Mouse (Mus musculus) kidney, embryonic 14.5 days (tissue): ENCODE measurements around the gene Triobp. TPM values are rescaled to one million over a fixed set of nuclear protein-coding genes. Genes with fewer than 3 reads are reported as not detected.

Experiments
- ATAC-seq: fragments of 200-750 bp; cut with Nextera tagmentation; 2 replicates; pipeline ENCODE4 v1.8.0; 2017; ENCODE audit warnings: moderate number of reproducible peaks, mild to moderate bottlenecking, moderate TSS enrichment, moderate library complexity; ENCODE audit not compliant: low FRiP score, low TSS enrichment
- H3K27ac ChIP-seq: fragments of 300-500 bp; sonication (generic); 2 replicates; pipeline ENCODE4 v1.5.1; 2014; ENCODE audit warnings: low read depth, mild to moderate bottlenecking, low read length, moderate library complexity, mixed read lengths
- H3K27me3 ChIP-seq: fragments of 300-500 bp; sonication (generic); 2 replicates; pipeline ENCODE4 v1.6.1; 2014; ENCODE audit warnings: mild to moderate bottlenecking, low read length; ENCODE audit not compliant: control insufficient read depth, insufficient read depth
- H3K36me3 ChIP-seq: fragments of 300-500 bp; sonication (generic); 2 replicates; pipeline ENCODE4 v1.6.1; 2014; ENCODE audit warnings: low read length, mixed read lengths; ENCODE audit not compliant: control insufficient read depth, insufficient read depth
- H3K4me1 ChIP-seq: fragments of 300-500 bp; sonication (generic); 2 replicates; pipeline ENCODE4 v1.6.1; 2014; ENCODE audit warnings: low read length, mixed read lengths; ENCODE audit not compliant: control insufficient read depth, insufficient read depth
- H3K4me2 ChIP-seq: fragments of 300-500 bp; sonication (generic); replicated peaks from 2 replicates; pipeline ENCODE4 v1.6.1; 2014; ENCODE audit warnings: low read depth, mild to moderate bottlenecking, low read length
- H3K4me3 ChIP-seq: fragments of 300-500 bp; sonication (generic); 2 replicates; pipeline ENCODE4 v1.5.1; 2014; ENCODE audit warnings: mild to moderate bottlenecking, low read length
- H3K9ac ChIP-seq: fragments of 300-500 bp; sonication (generic); 2 replicates; pipeline ENCODE4 v1.6.1; 2014; ENCODE audit warnings: low read depth, mild to moderate bottlenecking, low read length, moderate library complexity
- H3K9me3 ChIP-seq: fragments of 300-500 bp; sonication (generic); 2 replicates; pipeline ENCODE4 v1.6.1; 2016; ENCODE audit warnings: low read length; ENCODE audit not compliant: control insufficient read depth
- WGBS: fragments of 180-500 bp; shearing (Covaris S2); extraction: QIAGEN DNeasy Blood & Tissue Kit; methylation state at CpG from one replicate; pipeline ENCODE4 v1.1.7; 2014; 5-methylcytosine and 5-hydroxymethylcytosine counted together
- polyA plus RNA-seq: library from polyadenylated mRNA; unstranded; fragments of >200 nt; fragmentation: Nextera tagmentation; extraction: Ambion mirVana; gene quantifications from 2 replicates; pipeline ENCODE4 v1.2.1, GENCODE M21; 2014

The Triobp gene
- polyA plus RNA-seq, 1 experiment from 2014 or later = 54.9 TPM

- Histone ChIP-seq H3K4me2 (no peak overlapping the region), H3K36me3 (peaks cover 5% of the 10 kb centered on the region; the same call in 1 of the 2 replicates), H3K9ac (no peak overlapping the region), H3K4me1 (no peaks in the 10 kb centered on the region), H3K4me3 (no peak overlapping the region), H3K27ac (no peak overlapping the region), H3K9me3 (no peaks in the 10 kb centered on the region), H3K27me3 (no peaks in the 10 kb centered on the region)
- 70% methylated on average over 6 of the region's 6 CpGs for WGBS
- no peak for ATAC-seq
Observed at GRCm38 (mm10) chr15:78971626-78972025, 24.1 kb downstream of the Triobp start.

DNA sequence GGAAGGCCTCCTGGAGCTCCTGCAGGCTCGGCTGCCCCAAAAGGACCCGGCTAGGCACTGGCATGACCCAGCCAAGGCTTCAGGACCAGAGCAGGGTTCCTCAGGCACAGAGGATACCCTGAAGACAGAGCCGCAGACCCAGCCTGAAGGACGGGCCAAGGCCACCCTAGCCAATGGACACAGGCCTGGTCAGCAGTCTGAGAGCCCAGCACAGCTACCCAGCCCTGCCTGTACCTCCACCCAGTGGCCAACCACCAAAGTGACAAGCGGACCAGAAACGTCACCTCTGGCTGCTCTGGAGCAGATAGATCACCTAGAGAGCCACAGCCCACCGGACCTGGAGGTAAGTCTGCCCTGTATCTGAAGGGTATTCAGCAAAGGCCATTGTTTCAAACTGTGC is 26.4 kb downstream of the Triobp start:
- peaks cover 7% of the 10 kb centered on the region for H3K4me1 ChIP-seq
- H3K4me2 ChIP-seq = no peak overlapping the region
- no peak overlapping the region for H3K27ac ChIP-seq
- H3K9ac ChIP-seq = no peak overlapping the region
- no peaks in the 10 kb centered on the region for H3K36me3 ChIP-seq
- 73% methylated on average over 7 of the region's 7 CpGs for WGBS
- no peaks in the 10 kb centered on the region for H3K9me3 ChIP-seq
- no peaks in the 10 kb centered on the region for H3K27me3 ChIP-seq
- ATAC-seq = peak; percentile 48; the same call in 1 of the 2 replicates
- H3K4me3 ChIP-seq = no peak overlapping the region

GRCm38 (mm10) chr15:78977676-78978159 is 30.2 kb downstream of the Triobp start:
- no peak overlapping the region for H3K9ac ChIP-seq
- peaks cover 18% of the 10 kb centered on the region for H3K4me1 ChIP-seq
- no peaks in the 10 kb centered on the region for H3K9me3 ChIP-seq
- H3K27ac ChIP-seq = no peak overlapping the region
- WGBS = 92% methylated on average over 8 of the region's 8 CpGs
- no peaks in the 10 kb centered on the region for H3K27me3 ChIP-seq
- no peak overlapping the region for H3K4me2 ChIP-seq
- no peaks in the 10 kb centered on the region for H3K36me3 ChIP-seq
- H3K4me3 ChIP-seq = no peak overlapping the region
- ATAC-seq = no peak

DNA sequence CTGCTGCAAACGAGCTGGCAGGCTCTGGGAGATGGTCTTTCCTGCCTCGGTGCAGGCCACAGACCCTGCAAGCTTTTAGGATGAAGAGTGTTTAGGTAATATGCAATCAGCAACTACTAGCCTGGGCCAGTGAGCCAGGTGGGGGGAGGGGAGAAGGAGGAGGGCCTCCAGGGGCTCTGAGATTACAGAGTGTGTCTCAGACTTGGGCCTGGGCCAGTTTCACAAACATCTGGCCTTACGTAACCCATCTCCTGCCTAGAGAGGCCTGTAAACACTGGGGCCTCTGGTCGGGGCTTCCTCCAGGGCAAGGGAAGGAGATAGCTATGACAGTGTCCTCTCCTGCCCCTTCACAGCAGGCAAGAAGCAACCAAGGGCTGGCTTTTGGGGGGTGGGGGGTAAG is 31.4 kb downstream of the Triobp start:
- H3K4me3 ChIP-seq = no peak overlapping the region
- ATAC-seq = peak; percentile 21; the same call in 1 of the 2 replicates
- H3K9ac ChIP-seq = peak overlapping the region; percentile 23; the same call in 1 of the 2 replicates
- no peaks in the 10 kb centered on the region for H3K27me3 ChIP-seq
- peak overlapping the region; percentile 6; the same call in 1 of the 2 replicates for H3K27ac ChIP-seq
- peaks cover 20% of the 10 kb centered on the region for H3K4me1 ChIP-seq
- no peaks in the 10 kb centered on the region for H3K9me3 ChIP-seq
- H3K36me3 ChIP-seq = no peaks in the 10 kb centered on the region
- 7% methylated on average over 4 of the region's 4 CpGs for WGBS
- H3K4me2 ChIP-seq = no peak overlapping the region

DNA sequence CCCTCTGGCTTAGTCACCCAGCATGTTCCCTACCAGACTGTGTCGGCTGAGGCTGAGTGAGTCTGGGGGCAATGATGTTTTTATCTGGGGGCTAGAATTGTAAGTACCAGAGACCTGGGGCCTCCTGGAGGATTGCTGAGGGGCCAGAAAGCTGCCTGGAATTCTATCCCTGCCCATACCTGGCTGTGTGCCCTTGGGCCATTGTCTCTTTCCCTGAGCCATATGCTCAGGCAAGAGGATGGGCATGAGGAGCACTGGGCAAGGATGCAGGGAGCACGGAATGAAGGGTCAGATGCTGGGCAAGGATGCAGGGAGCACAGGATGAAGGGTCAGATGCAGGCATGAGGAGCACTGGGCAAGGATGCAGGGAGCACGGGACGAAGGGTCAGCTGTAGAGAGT is 32.6 kb downstream of the Triobp start:
- no peak overlapping the region for H3K9ac ChIP-seq
- H3K4me1 ChIP-seq = peaks cover 32% of the 10 kb centered on the region
- 95% methylated on average over 4 of the region's 4 CpGs for WGBS
- no peaks in the 10 kb centered on the region for H3K9me3 ChIP-seq
- no peak overlapping the region for H3K4me3 ChIP-seq
- no peaks in the 10 kb centered on the region for H3K27me3 ChIP-seq
- H3K4me2 ChIP-seq = no peak overlapping the region
- no peak overlapping the region for H3K27ac ChIP-seq
- ATAC-seq = no peak
- H3K36me3 ChIP-seq = no peaks in the 10 kb centered on the region

DNA sequence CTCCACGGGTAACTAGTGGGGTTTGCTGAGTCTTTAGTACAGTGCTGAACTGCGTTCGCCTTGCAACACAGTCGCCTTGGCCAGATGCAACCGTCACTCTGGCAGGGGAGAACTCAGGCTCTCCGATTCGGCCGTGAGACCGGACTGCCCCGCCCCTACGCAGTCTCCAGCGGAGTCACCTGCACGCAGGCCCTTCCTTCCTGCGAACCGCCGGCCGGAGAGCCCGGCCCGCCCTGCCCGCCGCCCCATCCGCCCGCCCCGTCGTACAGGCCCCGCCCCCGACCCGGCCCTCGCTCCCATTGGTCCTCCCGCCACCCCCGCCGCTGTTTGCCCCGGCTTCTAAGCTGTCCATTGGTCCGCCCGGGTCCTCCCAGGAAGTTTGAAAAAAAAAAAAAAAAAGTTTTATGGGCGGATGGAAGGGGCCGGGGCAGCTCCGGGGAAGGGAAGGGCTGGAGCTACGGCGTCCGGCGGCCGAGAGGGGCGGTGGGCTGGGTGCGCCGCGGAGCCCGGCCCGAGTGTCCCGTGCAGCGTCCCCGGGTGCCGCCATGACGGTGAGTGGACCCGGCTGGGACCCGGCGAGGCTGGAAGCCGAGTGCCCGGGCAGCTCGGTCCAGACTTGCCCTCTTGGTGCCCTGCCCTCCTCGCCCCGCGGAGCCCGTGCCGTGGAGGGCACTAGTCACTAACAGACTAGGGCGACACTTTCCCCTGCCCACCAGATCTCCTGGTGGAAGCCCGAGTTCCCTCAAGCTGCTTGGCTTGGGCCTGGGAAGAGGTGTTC is 35.3 kb downstream of the Triobp start:
- WGBS = under 1% methylated on average over 58 of the region's 67 CpGs

GRCm38 (mm10) chr15:78983436-78984285 is 36.1 kb downstream of the Triobp start:
- Histone ChIP-seq H3K9me3 (no peaks in the 10 kb centered on the region), H3K4me1 (peaks cover 55% of the 10 kb centered on the region), H3K9ac (peak overlapping the region; percentile 91), H3K36me3 (peaks cover 12% of the 10 kb centered on the region; the same call in 1 of the 2 replicates), H3K27ac (peak overlapping the region; percentile 97), H3K4me2 (peak overlapping the region; percentile 89), H3K4me3 (peak overlapping the region; percentile 90), H3K27me3 (no peaks in the 10 kb centered on the region)
- 0% methylated on average over 21 of the region's 21 CpGs for WGBS
- ATAC-seq = peak; percentile 75

More for the DNA sequence above, 35.3 kb downstream of the Triobp start:
- Histone ChIP-seq H3K27ac (peak overlapping the region; percentile 97), H3K9me3 (no peaks in the 10 kb centered on the region), H3K27me3 (no peaks in the 10 kb centered on the region), H3K9ac (peak overlapping the region; percentile 91), H3K4me2 (peak overlapping the region; percentile 89), H3K4me3 (peak overlapping the region; percentile 90), H3K36me3 (peaks cover 4% of the 10 kb centered on the region; the same call in 1 of the 2 replicates), H3K4me1 (peaks cover 53% of the 10 kb centered on the region)
- peak; percentile 84 for ATAC-seq

DNA sequence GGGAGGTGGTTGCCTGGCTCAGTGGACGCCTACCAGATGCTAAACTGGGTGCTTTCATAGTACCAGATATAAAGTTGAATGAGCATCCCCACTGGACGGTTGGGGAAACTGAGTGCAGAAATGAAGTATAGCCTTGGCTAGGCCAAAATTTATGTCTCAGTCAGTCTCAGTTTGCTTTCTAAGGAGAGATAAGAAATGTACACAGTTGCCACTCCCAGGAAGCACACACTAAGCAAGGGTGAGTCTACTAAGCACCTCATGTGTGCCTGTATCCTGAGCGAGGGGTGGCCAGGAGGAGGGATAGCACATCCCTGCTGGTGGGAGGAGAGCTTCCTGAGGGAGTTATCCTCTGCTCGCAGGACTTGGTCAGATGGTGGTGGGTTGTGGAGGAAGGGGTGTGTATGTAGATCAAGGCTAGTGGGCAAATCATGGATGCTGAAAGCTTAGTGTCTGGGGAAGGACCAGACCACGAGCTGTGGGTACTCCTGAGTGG is 36.8 kb downstream of the Triobp start:
- H3K27ac ChIP-seq = peak overlapping the region; percentile 97
- H3K9ac ChIP-seq = peak overlapping the region; percentile 91; the same call in 1 of the 2 replicates
- peaks cover 18% of the 10 kb centered on the region; the same call in 1 of the 2 replicates for H3K36me3 ChIP-seq
- peaks cover 48% of the 10 kb centered on the region for H3K4me1 ChIP-seq
- no peaks in the 10 kb centered on the region for H3K9me3 ChIP-seq
- H3K4me3 ChIP-seq = peak overlapping the region; percentile 90
- no peaks in the 10 kb centered on the region for H3K27me3 ChIP-seq
- ATAC-seq = no peak
- peak overlapping the region; percentile 89 for H3K4me2 ChIP-seq
- WGBS = 19% methylated on average over 5 of the region's 5 CpGs
